Mouse (Mus musculus): ENCODE measurements around the gene Trp53.

DNA sequence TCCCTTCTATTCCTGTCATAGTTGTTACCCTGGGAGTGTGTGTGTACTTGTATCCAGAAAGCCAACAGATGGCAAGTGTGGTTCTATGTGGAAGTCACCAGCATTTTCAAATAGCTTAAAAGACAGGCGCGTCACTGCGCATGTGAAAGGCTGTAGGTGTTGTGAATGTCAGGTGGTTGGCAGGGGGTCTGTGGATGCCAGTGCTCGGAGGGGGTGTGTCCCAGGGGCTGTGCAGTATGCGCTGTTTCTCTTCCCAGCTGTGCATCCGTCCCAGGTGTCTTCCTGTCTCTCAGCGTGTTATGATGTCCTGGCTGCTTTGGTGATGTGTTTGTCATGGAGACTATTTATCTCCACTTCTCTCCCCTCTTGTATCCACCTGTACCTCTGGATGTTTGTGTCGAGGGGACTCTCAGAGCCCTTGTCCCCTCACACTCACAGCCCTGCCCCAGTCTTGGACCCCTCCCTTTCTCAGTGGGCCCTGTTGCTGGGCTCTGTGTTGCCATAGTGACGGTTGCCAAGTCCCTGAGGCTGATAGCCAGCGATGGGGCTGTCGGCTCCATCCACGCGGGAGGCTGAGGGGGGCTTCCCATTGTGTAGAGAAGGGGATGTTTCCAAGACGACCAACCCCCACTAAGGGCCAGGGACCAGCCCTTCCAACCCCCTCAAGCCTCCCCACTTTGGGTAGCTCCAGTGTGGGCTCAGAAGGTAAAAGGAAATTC lies 27.4 kb upstream of the Trp53 start:
- TF ChIP-seq CHD1 (IDR thresholded peaks at IDR 0.05; ENCODE audit: low read depth, low read length) = no peak
- no peak for TF ChIP-seq EP300 (IDR thresholded peaks at IDR 0.05; ENCODE audit: low read length)
- TF ChIP-seq POLR2A (IDR thresholded peaks at IDR 0.05; ENCODE audit: low read depth, low read length) = no peak
- no peak for TF ChIP-seq MAZ (IDR thresholded peaks at IDR 0.05; ENCODE audit: low read depth, low read length)
- TF ChIP-seq JUND (conservative IDR thresholded peaks at IDR 0.05; ENCODE audit: low read depth, low read length) = no peak
- no peak for TF ChIP-seq CTCF (conservative IDR thresholded peaks at IDR 0.05 in 1 of 2, IDR thresholded peaks at IDR 0.05 in 1 of 2; ENCODE audit: low read depth in 2 of 2, low read length in 2 of 2)
- TF ChIP-seq USF2 (conservative IDR thresholded peaks at IDR 0.05; ENCODE audit: low read depth, low read length) = no peak
- no peak for TF ChIP-seq GABPA (IDR thresholded peaks at IDR 0.05; ENCODE audit: insufficient replicate concordance, low read depth, low read length)
- no peak for TF ChIP-seq ZNF384 (IDR thresholded peaks at IDR 0.05; ENCODE audit: low read depth, low read length)
- TF ChIP-seq ZC3H11A (IDR thresholded peaks at IDR 0.05; ENCODE audit: low read depth, low read length) = no peak
